Mouse (Mus musculus) midbrain, postnatal 0 days (tissue): ENCODE measurements at regions not wholly inside any gene's neighbourhood (a gene's known extent, or its start where the extent isn't known, plus 50 kb on each side); places are given as distances from the start of the nearest gene placed in this dataset.

Source experiments
- ATAC-seq: fragments of 200-750 bp; cut with Nextera tagmentation; 2 replicates; pipeline ENCODE4 v1.8.0; 2017; ENCODE audit warnings: moderate number of reproducible peaks, mild to moderate bottlenecking, moderate TSS enrichment, moderate library complexity; ENCODE audit not compliant: low FRiP score
- DNase-seq: peaks from one replicate; pipeline ENCODE4 v3.0.0-alpha.2; 2015; ENCODE audit warnings: low spot score
- H3K27ac ChIP-seq: fragments of 300-500 bp; sonication (generic); 2 replicates; pipeline ENCODE4 v1.5.1; 2014; ENCODE audit warnings: low read depth, mild to moderate bottlenecking, low read length, mixed read lengths
- H3K27me3 ChIP-seq: fragments of 300-500 bp; sonication (generic); 2 replicates; pipeline ENCODE4 v1.6.1; 2014; ENCODE audit warnings: low read length, control low read depth, mixed read lengths; ENCODE audit not compliant: insufficient read depth
- H3K36me3 ChIP-seq: fragments of 300-500 bp; sonication (generic); 2 replicates; pipeline ENCODE4 v1.6.1; 2014; ENCODE audit warnings: low read length, control low read depth, mixed read lengths; ENCODE audit not compliant: insufficient read depth
- H3K4me1 ChIP-seq: fragments of 300-500 bp; sonication (generic); 2 replicates; pipeline ENCODE4 v1.6.1; 2014; ENCODE audit warnings: mild to moderate bottlenecking, control low read depth, antibody characterized with exemption, low read length, mixed read lengths; ENCODE audit not compliant: insufficient read depth
- H3K4me2 ChIP-seq: fragments of 300-500 bp; sonication (generic); 2 replicates; pipeline ENCODE4 v1.6.1; 2014; ENCODE audit warnings: low read depth, mild to moderate bottlenecking, low read length, mixed read lengths; ENCODE audit not compliant: poor library complexity, severe bottlenecking
- H3K4me3 ChIP-seq: fragments of 300-500 bp; sonication (generic); 2 replicates; pipeline ENCODE4 v1.5.1; 2014; ENCODE audit warnings: low read depth, mild to moderate bottlenecking, low read length, moderate library complexity
- H3K9ac ChIP-seq: fragments of 300-500 bp; sonication (generic); replicated peaks from 2 replicates; pipeline ENCODE4 v1.6.1; 2014; ENCODE audit warnings: mild to moderate bottlenecking, low read length, moderate library complexity, mixed read lengths; ENCODE audit not compliant: poor library complexity, severe bottlenecking
- H3K9me3 ChIP-seq: fragments of 300-500 bp; sonication (generic); 2 replicates; pipeline ENCODE4 v1.6.1; 2016; ENCODE audit warnings: low read length, control low read depth
- CTCF ChIP-seq: IDR thresholded peaks from 2 replicates; pipeline ENCODE4 v1.5.1; 2016; ENCODE audit warnings: antibody characterized with exemption, mild to moderate bottlenecking
- WGBS: fragments of 180-500 bp; shearing (Covaris S2); extraction: QIAGEN DNeasy Blood & Tissue Kit; methylation state at CpG from one replicate; pipeline ENCODE4 v1.1.7; 2014; 5-methylcytosine and 5-hydroxymethylcytosine counted together

GRCm38 (mm10) chr12:15961834-15962233 lies 145.1 kb upstream of the Trib2 start:
- H3K27me3 ChIP-seq = no peaks in the 10 kb centered on the region

GRCm38 (mm10) chr12:15937443-15938237 lies 120.9 kb upstream of the Trib2 start:
- Histone ChIP-seq H3K4me1 (no peaks in the 10 kb centered on the region), H3K9me3 (no peaks in the 10 kb centered on the region), H3K27ac (no peak overlapping the region), H3K4me3 (no peak overlapping the region), H3K27me3 (no peaks in the 10 kb centered on the region), H3K9ac (no peak overlapping the region), H3K36me3 (no peaks in the 10 kb centered on the region), H3K4me2 (no peak overlapping the region)
- no peak for TF ChIP-seq CTCF
- DNase-seq = no peak
- ATAC-seq = no peak
- 40% methylated on average over 8 of the region's 8 CpGs for WGBS

More at GRCm38 (mm10) chr12:15961834-15962233, 145.1 kb upstream of the Trib2 start:
- H3K4me1 ChIP-seq = no peaks in the 10 kb centered on the region
- H3K9me3 ChIP-seq = no peaks in the 10 kb centered on the region
- H3K4me2 ChIP-seq = no peak overlapping the region
- ATAC-seq (no peak), DNase-seq (no peak)
- 77% methylated on average over 2 of the region's 2 CpGs for WGBS
- no peak overlapping the region for H3K27ac ChIP-seq
- no peak for TF ChIP-seq CTCF
- no peaks in the 10 kb centered on the region for H3K36me3 ChIP-seq
- H3K4me3 ChIP-seq = no peak overlapping the region
- no peak overlapping the region for H3K9ac ChIP-seq

- no peaks in the 10 kb centered on the region for H3K4me1 ChIP-seq
- H3K4me2 ChIP-seq = no peak overlapping the region
- no peaks in the 10 kb centered on the region for H3K36me3 ChIP-seq
- H3K27me3 ChIP-seq = no peaks in the 10 kb centered on the region
- H3K27ac ChIP-seq = no peak overlapping the region
- ATAC-seq (no peak), DNase-seq (no peak)
- H3K9me3 ChIP-seq = no peaks in the 10 kb centered on the region
- no peak overlapping the region for H3K4me3 ChIP-seq
- H3K9ac ChIP-seq = no peak overlapping the region
- TF ChIP-seq CTCF = no peak
- WGBS = 91% methylated on average over 4 of the region's 4 CpGs
These were observed 115.3 kb upstream of the Trib2 start for GRCm38 (mm10) chr12:15932067-15932466.

DNA sequence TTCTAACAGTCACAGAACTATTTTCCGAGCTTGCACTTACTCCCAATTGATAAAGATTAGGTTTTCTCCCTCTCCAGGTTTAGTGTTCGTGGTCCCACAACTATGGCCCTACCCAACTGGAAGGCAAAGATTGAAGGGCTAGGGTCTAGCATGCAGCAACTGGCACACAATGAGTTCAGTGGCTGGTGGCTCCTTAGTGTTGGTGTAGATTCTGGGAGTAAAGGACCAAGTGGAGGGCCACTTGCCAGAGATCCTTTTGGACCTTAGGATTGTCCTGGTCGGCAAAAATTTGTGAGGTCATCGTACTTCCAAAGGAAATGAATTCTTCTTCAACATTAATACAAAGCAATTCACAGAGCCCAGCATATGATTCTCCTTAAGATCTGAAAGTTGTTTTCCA lies 114.8 kb upstream of the Trib2 start:
- no peak for ATAC-seq

DNA sequence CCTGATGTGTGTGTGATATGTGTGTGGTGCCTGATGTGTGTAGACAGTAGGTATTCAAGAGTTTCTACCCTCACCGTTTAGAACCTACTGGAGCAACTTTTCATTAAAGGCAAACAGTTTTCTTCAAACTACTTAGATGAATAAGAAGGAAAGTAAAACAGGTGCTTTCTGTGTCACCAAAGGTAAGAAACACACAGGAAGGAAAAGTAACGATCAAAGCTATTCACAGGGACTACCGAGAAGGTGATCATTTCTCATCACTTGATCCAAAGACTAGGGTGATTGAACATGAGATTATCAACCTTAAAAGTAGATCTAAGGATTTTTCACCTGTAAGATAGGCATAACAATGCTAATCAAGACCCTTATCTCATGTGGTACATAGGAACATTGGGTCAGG lies 113.4 kb upstream of the Trib2 start:
- no peaks in the 10 kb centered on the region for H3K27me3 ChIP-seq
- no peaks in the 10 kb centered on the region for H3K4me1 ChIP-seq
- H3K9ac ChIP-seq = no peak overlapping the region
- no peak overlapping the region for H3K4me3 ChIP-seq
- no peaks in the 10 kb centered on the region for H3K9me3 ChIP-seq
- H3K36me3 ChIP-seq = no peaks in the 10 kb centered on the region
- DNase-seq (no peak), ATAC-seq (no peak)
- H3K27ac ChIP-seq = no peak overlapping the region
- TF ChIP-seq CTCF = no peak
- H3K4me2 ChIP-seq = no peak overlapping the region
- WGBS = 98% methylated on average over 3 of the region's 3 CpGs

More for the DNA sequence above, 114.8 kb upstream of the Trib2 start:
- H3K27me3 ChIP-seq = no peaks in the 10 kb centered on the region
- H3K36me3 ChIP-seq = no peaks in the 10 kb centered on the region
- H3K9ac ChIP-seq = no peak overlapping the region
- H3K4me2 ChIP-seq = no peak overlapping the region
- H3K4me1 ChIP-seq = no peaks in the 10 kb centered on the region
- WGBS = 92% methylated on average over 4 of the region's 4 CpGs
- no peak overlapping the region for H3K4me3 ChIP-seq
- no peaks in the 10 kb centered on the region for H3K9me3 ChIP-seq
- no peak for DNase-seq
- TF ChIP-seq CTCF = no peak
- no peak overlapping the region for H3K27ac ChIP-seq

DNA sequence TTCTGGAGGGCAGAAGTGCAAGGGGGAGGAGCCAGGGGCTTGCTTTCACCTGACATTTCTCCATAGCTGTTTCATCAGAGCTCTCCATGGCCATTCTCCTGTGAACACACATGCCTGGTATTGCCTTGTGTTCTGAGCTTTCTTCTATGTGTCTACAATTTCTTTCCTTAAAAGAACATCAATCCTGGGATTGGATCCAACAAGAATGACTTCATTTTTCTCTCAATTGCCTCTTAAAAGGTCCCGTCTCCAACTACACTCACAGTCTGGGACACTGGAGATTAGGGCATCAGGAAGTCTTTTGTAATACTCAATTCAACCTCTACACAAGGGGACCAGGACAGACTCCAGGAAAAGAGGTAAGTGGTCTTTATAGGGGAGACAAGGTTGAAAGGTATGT lies 112.8 kb upstream of the Trib2 start:
- ATAC-seq (no peak), DNase-seq (no peak)
- no peak overlapping the region for H3K27ac ChIP-seq
- no peaks in the 10 kb centered on the region for H3K36me3 ChIP-seq
- no peaks in the 10 kb centered on the region for H3K27me3 ChIP-seq
- H3K4me3 ChIP-seq = no peak overlapping the region
- H3K4me1 ChIP-seq = no peaks in the 10 kb centered on the region
- H3K9ac ChIP-seq = no peak overlapping the region
- no peak for TF ChIP-seq CTCF
- 74% methylated on average over 1 of the region's 1 CpGs for WGBS
- no peak overlapping the region for H3K4me2 ChIP-seq
- no peaks in the 10 kb centered on the region for H3K9me3 ChIP-seq
